Mouse (Mus musculus) liver, embryonic 14.5 days (tissue): Measurements from ENCODE around the gene Gpr182.

Experiments used
- CTCF ChIP-seq: IDR thresholded peaks from 2 replicates; pipeline ENCODE4 v1.5.1; 2016; ENCODE audit warnings: antibody characterized with exemption, low read depth, control low read depth
- EP300 ChIP-seq: IDR thresholded peaks from 2 replicates; pipeline ENCODE4 v1.6.1; 2016; ENCODE audit warnings: antibody characterized with exemption, low read depth

DNA sequence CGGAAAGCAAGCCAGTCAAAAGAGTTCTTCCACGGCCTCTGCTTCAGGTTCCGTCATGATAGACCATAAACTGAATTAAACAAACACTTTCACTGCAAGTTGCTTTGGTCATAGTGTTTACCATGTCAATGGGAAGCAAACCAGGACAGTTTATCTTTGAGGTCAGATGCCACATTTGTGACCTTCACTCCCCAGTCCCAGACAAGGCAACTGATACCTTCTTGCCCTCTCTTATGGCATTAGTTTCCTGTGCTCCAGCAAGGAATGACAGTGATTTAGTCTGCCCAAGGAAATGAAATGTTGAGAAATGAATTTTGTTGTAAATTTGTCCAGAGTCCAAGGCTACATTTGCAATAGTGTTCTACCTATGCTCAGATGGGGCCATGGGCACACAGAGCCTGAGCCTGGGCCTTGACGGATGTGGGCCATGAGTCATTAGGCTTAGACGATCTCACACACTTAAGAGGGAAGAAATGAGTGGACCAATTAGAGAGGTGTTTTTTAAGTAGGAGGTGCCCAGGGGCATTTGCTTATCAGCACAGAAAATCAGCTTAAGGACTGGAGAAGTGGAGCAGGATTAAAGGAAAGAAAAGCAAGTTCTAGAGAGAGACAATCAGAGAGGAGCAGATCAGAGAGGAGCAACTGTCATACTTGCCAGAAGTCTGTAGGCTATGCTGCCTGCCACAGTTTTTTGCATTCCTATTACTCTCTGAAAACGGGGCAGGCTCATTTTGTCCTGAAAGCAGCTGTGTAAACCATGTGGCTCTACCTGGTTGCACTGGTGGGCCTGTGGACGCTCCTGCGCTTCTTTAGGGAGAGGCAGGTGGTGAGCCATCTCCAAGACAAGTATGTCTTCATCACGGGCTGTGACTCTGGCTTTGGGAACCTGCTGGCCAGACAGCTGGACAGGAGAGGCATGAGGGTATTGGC, 7.9 kb upstream of the Gpr182 start, which contains the start of the genes Rdh1 and Rdh16f1:
- TF ChIP-seq CTCF (no peak), EP300 (no peak)
